Comparison of ENCODE assay signal across 11 mouse cellular contexts in genomic region chr12:112795466-112796104, GRCm38 (mm10). TPM values are rescaled to one million over a fixed set of nuclear protein-coding genes. Genes with fewer than 3 reads are reported as not detected.
DNase-seq lines count a peak whose midpoint lies in the region; ATAC-seq and TF ChIP-seq lines count a peak whose summit lies in the region.
"Had no signal": no experiment of that assay in that cellular context is flagged by ENCODE, and none has a peak within 500 bp of the region (broad histone marks: within the 10 kb centered on the region; RNA-seq: fewer than 3 reads in every experiment).

No protein-coding gene starts in this region.

- no peaks in the 10 kb centered on the region for H3K9me3 ChIP-seq in kidney, embryonic 15.5 days (replicated peaks)
- H3K9me3 ChIP-seq in kidney, embryonic 14.5 days (ENCODE audit: control insufficient read depth, low read length): no peaks in the 10 kb centered on the region
- H3K9me3 ChIP-seq in forebrain, embryonic 15.5 days: no peaks in the 10 kb centered on the region
- H3K9me3 ChIP-seq: hindbrain, embryonic 13.5 days; lung, embryonic 15.5 days had no signal

- no peaks in the 10 kb centered on the region for H3K36me3 ChIP-seq in kidney, embryonic 15.5 days
- H3K36me3 ChIP-seq in kidney, embryonic 14.5 days (ENCODE audit: control insufficient read depth, insufficient read depth, low read length): no peaks in the 10 kb centered on the region
- H3K36me3 ChIP-seq in myocyte (ENCODE audit: control insufficient read depth, insufficient read depth): no peaks in the 10 kb centered on the region
- H3K36me3 ChIP-seq in forebrain, embryonic 15.5 days: no peaks in the 10 kb centered on the region
- H3K36me3 ChIP-seq: hindbrain, embryonic 13.5 days; lung, embryonic 15.5 days had no signal

- 59% methylated on average over 18 of the region's 18 CpGs for WGBS in kidney, embryonic 15.5 days
- WGBS in kidney, embryonic 14.5 days: 58% methylated on average over 18 of the region's 18 CpGs
- 73% methylated on average over 18 of the region's 18 CpGs for WGBS in forebrain, embryonic 15.5 days

- DNase-seq in heart, postnatal 25 days (ENCODE audit: low spot score): peak; percentile 62
- no peak for DNase-seq in spleen, postnatal 10 days (ENCODE audit: low spot score in 2 of 2)
- no peak for DNase-seq in adrenal gland, postnatal 14 days
- DNase-seq: cerebellum, adult 11-12 months had no signal

- H3ac ChIP-seq in myocyte (ENCODE audit: control insufficient read depth, insufficient read length): peak overlapping the region; percentile 43

- TF ChIP-seq CTCF in embryonic fibroblast, embryonic 13.5 days (IDR thresholded peaks at IDR 0.05; ENCODE audit: borderline replicate concordance, insufficient read depth, low read length): no peak

- H3K79me2 ChIP-seq in myocyte (ENCODE audit: control insufficient read depth, insufficient read depth): peaks cover 40% of the 10 kb centered on the region

- no peak for ATAC-seq in kidney, embryonic 15.5 days (replicated peaks; ENCODE audit: low FRiP score)
- no peak for ATAC-seq in kidney, embryonic 14.5 days (ENCODE audit: low FRiP score, low TSS enrichment)
- no peak for ATAC-seq in forebrain, embryonic 15.5 days (replicated peaks)

- no peak overlapping the region for H3K9ac ChIP-seq in kidney, embryonic 15.5 days
- no peak overlapping the region for H3K9ac ChIP-seq in kidney, embryonic 14.5 days (ENCODE audit: low read depth, low read length)
- H3K9ac ChIP-seq in forebrain, embryonic 15.5 days (replicated peaks): no peak overlapping the region
- H3K9ac ChIP-seq: hindbrain, embryonic 13.5 days; lung, embryonic 15.5 days had no signal

- no peak overlapping the region for H3K4me3 ChIP-seq in kidney, embryonic 15.5 days (replicated peaks)
- H3K4me3 ChIP-seq in kidney, embryonic 14.5 days (ENCODE audit: low read length): no peak overlapping the region
- peak overlapping the region; percentile 73 for H3K4me3 ChIP-seq in embryonic fibroblast, embryonic 13.5 days (ENCODE audit: insufficient read depth, low read length)
- H3K4me3 ChIP-seq in myocyte: peak overlapping the region; percentile 62
- no peak overlapping the region for H3K4me3 ChIP-seq in forebrain, embryonic 15.5 days
- H3K4me3 ChIP-seq: hindbrain, embryonic 13.5 days; lung, embryonic 15.5 days had no signal

- H3K4me2 ChIP-seq in kidney, embryonic 15.5 days: peak overlapping the region; percentile 21; the same call in 1 of the 2 replicates
- H3K4me2 ChIP-seq in kidney, embryonic 14.5 days (replicated peaks; ENCODE audit: low read depth, low read length): no peak overlapping the region
- H3K4me2 ChIP-seq in myocyte (ENCODE audit: low read depth): peak overlapping the region; percentile 81
- no peak overlapping the region for H3K4me2 ChIP-seq in forebrain, embryonic 15.5 days (replicated peaks)
- H3K4me2 ChIP-seq: hindbrain, embryonic 13.5 days; lung, embryonic 15.5 days had no signal

- H3K27me3 ChIP-seq in kidney, embryonic 15.5 days: peaks cover 24% of the 10 kb centered on the region
- peaks cover under 1% of the 10 kb centered on the region; the same call in 1 of the 2 replicates for H3K27me3 ChIP-seq in kidney, embryonic 14.5 days (ENCODE audit: control insufficient read depth, insufficient read depth, low read length)
- H3K27me3 ChIP-seq in myocyte (ENCODE audit: control insufficient read depth, insufficient read depth, insufficient read length): no peaks in the 10 kb centered on the region
- peaks cover under 1% of the 10 kb centered on the region; the same call in 1 of the 2 replicates for H3K27me3 ChIP-seq in forebrain, embryonic 15.5 days

- intact Hi-C loops in heart, postnatal 25 days (cut with DNase I): no loop called here

- H3K4me1 ChIP-seq in kidney, embryonic 15.5 days: peaks cover 48% of the 10 kb centered on the region
- peaks cover 4% of the 10 kb centered on the region; the same call in 1 of the 2 replicates for H3K4me1 ChIP-seq in kidney, embryonic 14.5 days (ENCODE audit: control insufficient read depth, insufficient read depth, low read length)
- H3K4me1 ChIP-seq in embryonic fibroblast, embryonic 13.5 days (ENCODE audit: control insufficient read depth, insufficient read depth, low read length): peaks cover 30% of the 10 kb centered on the region
- H3K4me1 ChIP-seq in forebrain, embryonic 15.5 days: peaks cover 19% of the 10 kb centered on the region

- no peak overlapping the region for H3K27ac ChIP-seq in kidney, embryonic 15.5 days
- H3K27ac ChIP-seq in kidney, embryonic 14.5 days (ENCODE audit: low read depth, low read length): no peak overlapping the region
- H3K27ac ChIP-seq in embryonic fibroblast, embryonic 13.5 days (ENCODE audit: insufficient read depth, low read length): peak overlapping the region; percentile 98
- H3K27ac ChIP-seq in forebrain, embryonic 15.5 days (replicated peaks): no peak overlapping the region
- H3K27ac ChIP-seq: hindbrain, embryonic 13.5 days; lung, embryonic 15.5 days had no signal

- peak; percentile 94 for TF ChIP-seq POLR2A in embryonic fibroblast, embryonic 13.5 days (IDR thresholded peaks at IDR 0.05; ENCODE audit: low read depth, low read length)
- TF ChIP-seq POLR2A in myocyte (IDR thresholded peaks at IDR 0.05; ENCODE audit: insufficient read length, low read depth): peak; percentile 63

TF ChIP-seq in myocyte, 11 proteins besides CTCF, POLR2A, EP300 and RAD21:
- TF ChIP-seq MYOG (IDR thresholded peaks at IDR 0.05; ENCODE audit: control insufficient read depth in 1 of 3, insufficient read depth in 1 of 3, insufficient read length in 2 of 3, low read depth in 2 of 3): peak in 1 of 3 experiments; percentile 39
- TF ChIP-seq MYOD1 (IDR thresholded peaks at IDR 0.05; ENCODE audit: control insufficient read depth in 1 of 3, insufficient read length in 2 of 3, low read depth in 2 of 3): peak; percentile 0 to 50 (median 46)
- no peak for TF ChIP-seq CEBPB (IDR thresholded peaks at IDR 0.05; ENCODE audit: insufficient read depth, poor library complexity, severe bottlenecking)
- TF ChIP-seq TCF3 (IDR thresholded peaks at IDR 0.05; ENCODE audit: insufficient read length, low read depth): no peak
TF ChIP-seq in myocyte: peak in this region for 2.

RNA-seq across cellular contexts. Expression of gene Ahnak2, which starts 6.9 kb away (rescaled TPM):
- polyA plus RNA-seq in kidney, embryonic 15.5 days (2015; fragmentation: Nextera tagmentation; extraction: Ambion mirVana): 1.0 and 1.8 TPM in 2 replicates
- 0.53 and 0.86 TPM in 2 replicates for polyA plus RNA-seq in kidney, embryonic 14.5 days (2014; fragmentation: Nextera tagmentation; extraction: Ambion mirVana)
- 170 and 211 TPM in 2 replicates for polyA plus RNA-seq in embryonic fibroblast, embryonic 13.5 days (2011; ENCODE audit: insufficient read length, low read depth, missing spikeins)
- total RNA-seq in heart, postnatal 25 days (2021): 10 to 100 TPM; 15.3 to 16.5 TPM
- 24.4 TPM for polyA plus RNA-seq in myocyte (2012; fragmentation: generic; extraction: Trizol)
- 0.92 and 1.1 TPM in 2 replicates for polyA plus RNA-seq in forebrain, embryonic 15.5 days (2015; fragmentation: Nextera tagmentation; extraction: Ambion mirVana)
- 7.2 and 9.6 TPM in 2 replicates for total RNA-seq in adrenal gland, postnatal 14 days (2021)

RNA-seq across cellular contexts. Expression of gene Clba1, which starts 13.2 kb away (rescaled TPM):
- polyA plus RNA-seq in kidney, embryonic 15.5 days (2015; fragmentation: Nextera tagmentation; extraction: Ambion mirVana): 11.2 and 11.9 TPM in 2 replicates
- 8.5 and 8.9 TPM in 2 replicates for polyA plus RNA-seq in kidney, embryonic 14.5 days (2014; fragmentation: Nextera tagmentation; extraction: Ambion mirVana)
- 13.0 and 18.5 TPM in 2 replicates for polyA plus RNA-seq in embryonic fibroblast, embryonic 13.5 days (2011; ENCODE audit: insufficient read length, low read depth, missing spikeins)
- total RNA-seq in heart, postnatal 25 days (2021): 1 to 10 TPM; 1.5 to 1.9 TPM
- 9.6 TPM for polyA plus RNA-seq in myocyte (2012; fragmentation: generic; extraction: Trizol)
- polyA plus RNA-seq in forebrain, embryonic 15.5 days (2015; fragmentation: Nextera tagmentation; extraction: Ambion mirVana): 16.9 and 18.5 TPM in 2 replicates
- total RNA-seq in adrenal gland, postnatal 14 days (2021): 3.4 and 5.6 TPM in 2 replicates

RNA-seq across cellular contexts. Expression of gene Cdca4, which starts 33.6 kb away (rescaled TPM):
- polyA plus RNA-seq in kidney, embryonic 15.5 days (2015; fragmentation: Nextera tagmentation; extraction: Ambion mirVana): 113 and 122 TPM in 2 replicates
- polyA plus RNA-seq in kidney, embryonic 14.5 days (2014; fragmentation: Nextera tagmentation; extraction: Ambion mirVana): 117 and 148 TPM in 2 replicates
- polyA plus RNA-seq in embryonic fibroblast, embryonic 13.5 days (2011; ENCODE audit: insufficient read length, low read depth, missing spikeins): 44.1 and 53.6 TPM in 2 replicates
- 1 to 10 TPM; 6.4 to 7.6 TPM for total RNA-seq in heart, postnatal 25 days (2021)
- polyA plus RNA-seq in myocyte (2012; fragmentation: generic; extraction: Trizol): 21.5 TPM
- 81.3 and 82.0 TPM in 2 replicates for polyA plus RNA-seq in forebrain, embryonic 15.5 days (2015; fragmentation: Nextera tagmentation; extraction: Ambion mirVana)
- 19.9 and 21.4 TPM in 2 replicates for total RNA-seq in adrenal gland, postnatal 14 days (2021)

RNA-seq across cellular contexts. Expression of gene Pld4, which starts 35.1 kb away (rescaled TPM):
- 7.9 and 10.4 TPM in 2 replicates for polyA plus RNA-seq in kidney, embryonic 15.5 days (2015; fragmentation: Nextera tagmentation; extraction: Ambion mirVana)
- polyA plus RNA-seq in kidney, embryonic 14.5 days (2014; fragmentation: Nextera tagmentation; extraction: Ambion mirVana): 4.8 and 7.8 TPM in 2 replicates
- polyA plus RNA-seq in embryonic fibroblast, embryonic 13.5 days (2011; ENCODE audit: insufficient read length, low read depth, missing spikeins): 0.30 and 4.2 TPM in 2 replicates
- total RNA-seq in heart, postnatal 25 days (2021): 1 to 10 TPM; 5.6 to 6.9 TPM
- 0.08 TPM for polyA plus RNA-seq in myocyte (2012; fragmentation: generic; extraction: Trizol)
- 5.3 and 6.2 TPM in 2 replicates for polyA plus RNA-seq in forebrain, embryonic 15.5 days (2015; fragmentation: Nextera tagmentation; extraction: Ambion mirVana)
- total RNA-seq in adrenal gland, postnatal 14 days (2021): 6.4 and 19.9 TPM in 2 replicates

Comparison
In these comparisons a context has a peak if more than half of its experiments do, and no peak if none do; other contexts are left out.
1. H3K4me2 ChIP-seq: peak in kidney, embryonic 15.5 days (single experiment) and myocyte (single experiment); none in kidney, embryonic 14.5 days (single experiment) and forebrain, embryonic 15.5 days (single experiment).
2. H3K4me3 ChIP-seq: peak in embryonic fibroblast, embryonic 13.5 days (single experiment) and myocyte (single experiment); none in kidney, embryonic 15.5 days (single experiment), kidney, embryonic 14.5 days (single experiment) and forebrain, embryonic 15.5 days (single experiment).